Mouse (Mus musculus) leukemia stem cell, adult 10-12 weeks (primary cell): ENCODE measurements around the gene Prr23a2. TPM values are rescaled to one million over a fixed set of nuclear protein-coding genes. Genes with fewer than 3 reads are reported as not detected.

ENCODE experiments used
- polyA plus RNA-seq: library from polyadenylated mRNA; stranded (reverse); fragments of >175 nt; gene quantifications from 2 replicates; pipeline ENCODE4 v1.2.3, GENCODE M21; 2012; ENCODE audit warnings: low replicate concordance

Gene Prr23a2
- not detected in 2 replicates for polyA plus RNA-seq

GRCm38 (mm10) chr9:98856210-98856609 lies at the start of gene Prr23a2:
Gene Prr23a2, plus strand, starts transcription at chr9:98856494.

GRCm38 (mm10) chr9:98842117-98842516 lies 14.2 kb upstream of the Prr23a2 start, which contains the start of gene Prr23a1:
Gene Prr23a1, plus strand, starts transcription at chr9:98842503.

GRCm38 (mm10) chr9:98864571-98864970 lies 8.3 kb downstream of the Prr23a2 start, which contains the start of gene Prr23a3:
Gene Prr23a3, plus strand, starts transcription at chr9:98864767.

GRCm38 (mm10) chr9:98902819-98903218 lies 46.5 kb downstream of the Prr23a2 start, which contains the start of gene 7420426K07Rik:
Gene 7420426K07Rik, plus strand, starts transcription at chr9:98903119.

Other genes starting within 250 kb of the Prr23a2 start
- not detected in 2 replicates for gene Prr23a1, start 14.0 kb upstream of the Prr23a2 start, polyA plus RNA-seq
- gene Prr23a3, start 8.3 kb downstream of the Prr23a2 start, polyA plus RNA-seq, result not detected in 2 replicates
- not detected in 2 replicates for gene 7420426K07Rik, start 46.6 kb downstream of the Prr23a2 start, polyA plus RNA-seq
- gene Foxl2, start 98.8 kb downstream of the Prr23a2 start, polyA plus RNA-seq, result not detected in 2 replicates
- 4.5 and 5.2 TPM in 2 replicates for gene Faim, start 129.9 kb downstream of the Prr23a2 start, polyA plus RNA-seq
- gene Gm1123, start 179.2 kb downstream of the Prr23a2 start, polyA plus RNA-seq, result not detected in 2 replicates